Mouse (Mus musculus) mesoderm, embryonic 11.5 days (tissue): ENCODE data around the gene Gsn.
A peak's percentile ranks its signal among the peaks of the same experiment; 100 is the strongest.

Experiments used
- DNase-seq: peaks from one replicate; pipeline ENCODE4 v3.0.0-alpha.2; 2012; ENCODE audit warnings: low read depth, low spot score

Gsn gene

DNA sequence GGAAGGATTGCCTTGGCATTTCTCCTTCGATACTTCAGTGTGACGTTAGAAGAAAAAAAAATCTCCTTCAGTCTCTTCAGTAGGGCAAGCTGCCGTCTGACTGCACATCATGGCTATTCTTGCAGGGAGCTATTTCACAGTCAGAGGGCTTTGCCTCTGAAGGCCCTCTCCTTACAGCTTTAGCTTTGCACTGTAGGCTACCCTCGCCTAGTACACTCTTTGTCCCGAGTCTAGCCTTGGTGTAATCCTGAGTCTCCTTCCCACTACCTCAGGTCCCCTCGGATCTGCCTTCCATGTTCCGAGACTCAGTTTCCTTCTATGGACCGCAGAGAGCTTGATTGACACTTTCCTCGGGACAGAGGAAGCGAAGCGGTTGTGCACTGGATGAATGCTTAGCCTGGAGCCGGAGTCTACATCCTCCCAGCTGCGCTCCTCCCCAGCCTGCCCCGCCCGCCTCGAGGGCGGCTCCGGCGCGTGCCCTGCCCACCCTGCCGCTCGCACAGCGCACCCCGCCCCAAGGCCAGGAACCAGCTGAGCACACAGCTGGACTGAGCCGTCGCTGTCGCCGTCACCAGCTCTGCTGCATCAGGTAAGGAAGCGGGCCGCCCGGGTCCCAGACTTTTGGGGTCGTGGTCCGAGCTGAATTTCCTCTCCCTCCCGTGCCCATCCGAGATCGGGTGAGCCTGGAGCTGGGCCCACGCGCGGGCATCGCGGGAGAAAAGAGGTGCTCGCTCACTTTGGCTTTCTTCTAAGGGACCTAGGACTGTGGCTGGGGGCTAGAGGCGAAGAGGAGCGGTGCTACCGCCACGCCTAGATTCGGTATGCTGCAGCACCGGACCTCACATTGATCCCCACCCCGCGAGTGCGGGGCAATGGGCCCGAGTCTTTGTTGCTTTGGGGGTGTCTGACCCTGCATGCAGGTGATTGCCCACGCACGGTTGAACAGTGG lies at the start of gene Gsn:
TSS of gene Gsn (plus strand) at position 496 of the 949 bp plus-strand sequence.
- DNase-seq = peak; percentile 73

DNA sequence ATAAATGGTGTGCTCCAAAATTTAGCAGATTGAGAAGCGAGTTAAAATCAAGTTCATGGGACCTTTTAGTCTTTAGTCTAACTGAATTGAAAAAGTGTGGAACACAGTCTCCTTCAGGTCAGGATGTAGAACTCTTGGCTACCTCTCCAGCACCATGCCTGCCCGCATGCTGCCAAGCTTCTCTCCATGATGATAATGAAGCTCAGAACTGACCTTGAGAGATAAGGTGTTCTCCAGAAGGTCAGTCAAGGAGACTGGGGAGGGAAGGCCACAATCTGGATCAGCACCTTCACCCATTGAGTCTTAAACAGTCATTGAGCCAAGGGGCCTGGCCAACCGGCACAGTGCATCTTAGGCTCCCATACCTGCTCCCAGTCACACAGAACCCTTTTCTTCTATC lies 49.4 kb upstream of the Gsn start:
- DNase-seq = no peak

DNA sequence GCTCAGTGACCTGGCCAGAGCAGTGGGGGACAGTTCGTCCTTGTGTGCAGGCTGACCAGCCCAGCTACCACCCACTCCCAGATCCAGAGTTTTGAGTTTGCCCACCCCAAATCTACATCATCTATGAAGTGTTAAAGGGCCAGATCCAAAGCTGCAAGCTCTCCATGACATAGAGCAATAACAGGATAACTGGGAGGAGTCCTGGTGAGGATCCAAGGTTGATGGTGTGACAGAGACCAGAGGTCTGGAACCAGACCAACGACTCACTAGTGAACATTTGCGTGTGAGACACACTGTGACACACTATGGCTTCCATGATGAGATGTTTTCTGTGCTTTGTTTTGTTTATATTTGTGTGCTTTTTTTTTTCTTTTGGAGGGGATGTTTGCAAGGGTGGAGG lies 48.1 kb upstream of the Gsn start:
- no peak for DNase-seq

DNA sequence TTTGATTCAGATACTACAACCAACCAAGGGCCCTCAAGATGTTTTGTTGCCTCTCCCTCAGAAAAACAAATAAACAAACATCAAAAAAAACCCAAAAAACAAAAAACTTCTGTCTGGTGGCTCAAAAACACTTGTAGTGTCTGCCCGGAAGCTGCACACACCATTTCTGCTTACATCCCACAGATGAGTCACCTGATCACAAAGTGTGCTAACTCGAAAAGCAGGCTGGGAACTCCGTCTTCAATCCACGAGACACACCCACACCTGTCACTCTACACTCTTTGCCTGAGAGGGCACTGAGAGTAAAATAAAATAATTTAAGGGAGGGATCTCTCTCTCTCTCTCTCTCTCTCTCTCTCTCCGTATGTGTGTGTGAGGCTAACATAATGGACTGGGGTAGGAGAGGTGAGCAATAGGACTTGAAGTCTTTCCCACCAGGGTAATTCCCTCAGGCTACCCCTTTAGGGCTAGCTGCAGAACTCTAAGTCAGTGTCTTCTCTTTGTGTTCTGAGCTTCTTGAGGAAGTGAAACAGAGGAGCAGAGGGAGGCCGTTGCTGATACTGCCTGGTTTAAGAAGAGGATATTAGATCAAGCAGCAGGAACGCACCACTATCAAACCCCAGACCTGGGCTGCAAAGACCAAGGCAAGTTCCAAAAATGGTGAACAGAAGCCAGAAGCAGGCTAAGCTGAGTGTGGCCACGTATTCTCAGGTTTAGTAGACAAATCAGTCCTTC lies 47.1 kb upstream of the Gsn start:
- no peak for DNase-seq

DNA sequence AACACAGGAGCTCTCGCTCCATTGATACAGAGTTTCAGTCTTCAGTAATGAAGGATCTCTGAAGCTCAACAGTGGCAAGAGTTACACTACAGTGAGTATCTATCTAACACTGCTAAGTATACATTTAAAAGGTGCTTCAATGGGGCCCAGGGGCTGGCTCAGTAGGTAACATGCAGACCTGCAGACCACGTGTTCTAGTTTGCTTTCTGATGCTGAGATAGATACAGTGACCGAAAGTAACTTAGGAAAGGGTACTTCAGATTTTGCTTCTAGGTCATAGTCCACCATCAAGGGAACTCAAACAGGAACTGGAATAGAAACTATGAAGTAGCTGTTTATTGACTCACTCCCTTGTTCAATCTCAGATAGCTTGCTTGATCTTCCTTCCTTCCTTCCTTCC lies 44.5 kb upstream of the Gsn start:
- no peak for DNase-seq

DNA sequence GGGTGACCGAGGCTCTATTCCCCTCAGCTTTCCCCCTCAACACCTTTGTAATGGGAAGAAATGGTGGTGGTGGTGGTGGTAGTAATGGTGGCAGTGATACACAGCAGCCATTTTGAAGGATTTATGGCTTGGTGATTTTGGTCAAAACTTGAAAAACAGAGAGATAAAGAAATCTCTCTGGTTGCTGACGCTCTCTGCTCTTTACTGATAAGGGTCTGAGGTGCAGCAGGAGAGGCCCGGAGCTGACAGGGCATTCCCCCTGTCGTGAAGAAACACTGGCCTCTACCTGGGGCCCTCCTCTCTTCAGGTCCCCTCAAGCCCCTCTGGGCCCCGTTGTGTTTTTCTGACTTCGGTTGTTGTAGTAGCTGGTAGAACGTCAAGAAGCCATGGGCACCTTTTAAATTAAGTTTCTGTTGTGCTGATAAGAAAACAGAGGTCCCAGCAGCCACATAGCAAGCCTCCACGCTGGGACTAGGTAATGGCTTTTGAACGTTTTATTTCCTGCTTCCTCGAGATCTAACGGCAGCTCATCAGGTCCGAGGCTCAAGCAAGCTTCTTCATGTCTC lies 42.8 kb upstream of the Gsn start:
- no peak for DNase-seq

DNA sequence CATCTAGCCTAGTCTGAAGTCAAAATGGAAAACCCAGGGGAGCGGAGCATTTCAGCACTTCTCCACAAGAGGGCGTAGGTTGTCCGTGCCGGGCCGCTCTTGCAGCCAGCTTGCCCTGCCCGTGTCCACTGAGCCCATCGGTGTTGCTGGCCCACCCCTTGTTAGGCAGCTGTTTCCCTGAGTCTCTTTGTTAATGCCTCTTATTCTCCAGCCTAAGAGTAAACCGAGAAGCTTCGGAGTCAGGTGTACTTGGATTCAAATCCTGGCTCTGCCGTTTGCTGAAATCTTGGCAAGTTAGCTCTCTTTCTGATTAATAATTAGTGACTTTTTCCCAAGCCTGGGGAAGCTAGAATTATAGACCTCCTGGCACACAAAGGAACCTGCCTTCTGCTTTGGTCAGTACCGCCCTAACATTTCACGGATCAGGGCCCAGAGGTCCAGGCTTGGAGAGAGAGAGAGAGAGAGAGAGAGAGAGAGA lies 41.3 kb upstream of the Gsn start:
- DNase-seq = peak; percentile 88

DNA sequence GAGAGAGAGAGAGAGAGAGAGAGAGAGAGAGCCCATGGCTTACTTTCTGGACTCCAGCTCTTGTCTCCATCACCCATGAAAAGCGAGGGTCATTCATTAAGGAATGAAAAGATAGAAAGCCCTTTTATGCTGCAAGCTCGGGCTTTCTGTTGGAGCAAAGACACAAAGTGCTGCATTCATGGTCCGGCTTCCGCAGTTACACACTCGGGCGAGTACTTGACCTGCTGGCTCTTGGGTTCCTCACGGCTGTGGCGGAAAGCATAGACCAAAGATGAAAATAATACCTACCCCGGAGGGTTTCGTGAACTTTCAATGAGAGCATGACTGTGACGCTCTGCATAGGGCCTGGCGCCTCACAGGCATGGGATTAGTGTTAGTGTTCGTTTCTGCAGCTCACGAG lies 40.8 kb upstream of the Gsn start:
- DNase-seq = peak; percentile 35

DNA sequence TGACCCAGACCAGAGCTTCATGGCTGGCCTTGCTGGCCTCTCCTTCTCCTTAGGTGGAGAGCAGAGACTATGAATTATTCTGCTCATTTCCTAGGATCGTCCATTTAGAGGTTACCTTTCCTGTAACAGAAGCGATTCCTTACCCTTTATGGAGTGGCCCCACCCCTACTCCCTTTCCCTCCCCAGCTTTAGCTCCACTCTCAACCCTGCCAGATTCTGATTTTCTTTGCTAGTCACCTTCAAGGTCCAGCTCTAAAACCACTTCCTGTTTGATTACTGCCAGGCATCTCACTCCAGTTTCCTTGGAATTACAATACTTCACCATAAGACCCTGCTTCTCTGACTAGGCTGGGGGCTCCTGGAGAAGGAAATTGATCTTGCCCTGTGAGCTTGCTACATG lies 39.5 kb upstream of the Gsn start:
- DNase-seq = no peak

DNA sequence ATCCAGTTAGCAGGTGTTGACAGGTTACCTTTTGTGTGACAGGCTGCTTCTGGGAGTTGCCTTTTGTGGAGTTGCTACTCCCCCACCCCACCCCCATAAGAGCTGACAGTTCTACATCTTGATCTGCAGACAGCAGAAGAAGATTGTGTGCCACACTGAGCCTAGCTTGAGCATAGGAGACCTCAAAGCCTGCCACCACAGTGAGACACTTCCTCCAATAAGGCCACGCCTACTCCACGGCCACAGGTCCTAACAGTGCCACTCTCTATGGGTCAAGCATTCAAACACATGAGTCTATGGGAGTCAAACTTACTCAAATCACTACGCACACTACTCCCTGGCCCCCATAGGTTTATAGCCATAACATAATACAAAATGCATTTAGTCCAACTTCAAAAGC lies 37.4 kb upstream of the Gsn start:
- no peak for DNase-seq

DNA sequence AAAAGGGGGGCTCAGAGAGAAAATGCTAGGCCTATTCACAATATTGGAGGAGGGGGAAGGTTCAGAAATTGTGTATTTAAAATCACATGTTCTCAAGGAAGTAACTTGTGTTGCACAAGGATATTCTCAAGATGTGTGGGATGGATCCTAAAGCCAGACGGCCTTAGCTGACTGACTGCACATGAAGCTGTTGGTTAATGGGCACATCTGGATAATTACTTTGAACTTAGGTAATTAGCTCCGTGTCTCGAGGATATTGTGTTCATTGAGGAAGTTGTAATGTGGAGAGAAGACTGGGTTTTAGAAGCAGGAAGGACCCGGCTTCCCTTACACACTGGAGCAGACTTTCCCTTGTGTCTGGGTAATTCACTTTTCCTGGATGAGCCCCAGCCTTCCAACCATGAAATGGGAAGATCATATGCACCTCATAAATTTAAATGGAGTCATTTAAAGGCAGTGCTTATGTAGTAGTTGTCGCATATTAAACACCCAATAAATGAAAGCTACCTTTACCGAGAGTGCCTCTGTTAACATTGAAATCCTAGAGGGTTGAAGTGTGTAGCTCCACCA lies 33.3 kb upstream of the Gsn start:
- DNase-seq = no peak

DNA sequence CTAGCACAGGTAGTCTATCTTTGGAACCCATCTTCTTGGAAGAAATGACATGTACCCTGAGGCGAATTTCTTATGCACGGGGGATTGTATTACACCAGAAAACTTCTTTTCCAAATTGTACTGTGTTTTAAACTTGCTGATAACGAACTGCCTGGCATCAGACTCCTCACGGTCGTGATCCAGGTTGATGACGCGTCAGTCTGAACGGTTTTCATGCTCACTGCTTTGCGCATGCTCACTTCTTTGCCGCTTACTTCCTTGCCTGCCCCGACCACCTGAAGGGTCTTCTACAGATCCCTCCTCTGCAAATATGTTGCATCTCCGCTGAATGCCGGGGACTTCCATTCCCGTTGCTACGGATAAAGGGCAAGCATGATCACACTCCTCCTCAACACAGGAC lies 31.9 kb upstream of the Gsn start:
- DNase-seq = no peak

DNA sequence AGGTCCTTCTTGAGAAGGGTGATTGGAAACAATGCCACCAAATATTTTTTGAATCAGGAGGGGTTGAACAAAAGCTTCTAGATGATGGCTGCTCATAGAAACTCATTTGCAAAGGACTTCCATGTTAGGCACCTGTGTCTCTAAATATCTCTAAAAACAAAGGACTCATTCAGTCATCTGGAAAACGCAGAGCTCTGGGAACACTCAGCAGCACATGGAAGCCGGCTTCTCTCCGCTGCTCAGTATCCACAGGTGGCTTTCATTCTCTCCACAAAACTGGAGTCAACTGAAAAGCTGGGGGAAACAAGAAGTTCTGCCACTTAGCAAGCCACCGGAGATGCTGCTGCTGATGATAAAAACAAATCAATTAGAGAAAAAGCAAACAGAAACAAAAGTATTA lies 28.0 kb upstream of the Gsn start:
- DNase-seq = no peak

DNA sequence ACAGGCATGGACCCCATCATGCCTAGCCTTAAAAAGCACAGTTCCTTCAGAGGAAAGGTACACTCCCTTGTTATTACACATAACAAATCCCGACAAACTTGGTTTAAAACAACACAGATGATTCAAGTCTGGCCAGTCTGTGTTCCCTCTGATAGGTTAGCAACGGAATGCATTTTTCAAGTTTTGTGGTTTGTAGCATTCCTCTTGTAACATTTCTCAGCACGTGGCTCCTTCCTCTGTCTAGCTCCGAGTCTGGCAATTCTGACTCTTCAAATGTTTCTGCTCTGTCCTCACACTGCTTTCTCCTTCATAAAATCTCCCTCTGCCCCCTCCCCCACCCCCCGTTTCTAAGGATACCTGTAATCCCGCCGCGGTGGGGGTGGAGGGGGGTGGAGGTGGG lies 26.0 kb upstream of the Gsn start:
- DNase-seq = peak; percentile 9

DNA sequence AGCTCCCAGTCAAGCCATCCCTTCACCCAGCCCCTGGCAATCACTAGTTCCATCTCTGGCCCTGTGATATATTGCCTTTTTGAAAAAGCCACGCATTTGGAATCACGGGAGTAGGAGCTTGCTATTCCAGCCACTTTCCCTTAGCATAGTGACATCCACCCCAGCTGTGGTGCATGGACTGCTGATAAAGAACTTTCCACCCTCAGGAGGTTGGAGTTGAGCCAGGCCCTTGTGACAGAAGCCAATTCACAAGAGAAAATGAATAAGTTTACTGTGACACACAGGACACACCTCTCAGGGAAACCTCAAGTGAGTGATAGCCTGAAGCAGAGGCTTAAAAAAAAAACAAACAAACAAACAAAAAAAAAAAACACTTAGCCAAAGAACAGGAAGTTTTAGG lies 24.3 kb upstream of the Gsn start:
- DNase-seq = no peak

DNA sequence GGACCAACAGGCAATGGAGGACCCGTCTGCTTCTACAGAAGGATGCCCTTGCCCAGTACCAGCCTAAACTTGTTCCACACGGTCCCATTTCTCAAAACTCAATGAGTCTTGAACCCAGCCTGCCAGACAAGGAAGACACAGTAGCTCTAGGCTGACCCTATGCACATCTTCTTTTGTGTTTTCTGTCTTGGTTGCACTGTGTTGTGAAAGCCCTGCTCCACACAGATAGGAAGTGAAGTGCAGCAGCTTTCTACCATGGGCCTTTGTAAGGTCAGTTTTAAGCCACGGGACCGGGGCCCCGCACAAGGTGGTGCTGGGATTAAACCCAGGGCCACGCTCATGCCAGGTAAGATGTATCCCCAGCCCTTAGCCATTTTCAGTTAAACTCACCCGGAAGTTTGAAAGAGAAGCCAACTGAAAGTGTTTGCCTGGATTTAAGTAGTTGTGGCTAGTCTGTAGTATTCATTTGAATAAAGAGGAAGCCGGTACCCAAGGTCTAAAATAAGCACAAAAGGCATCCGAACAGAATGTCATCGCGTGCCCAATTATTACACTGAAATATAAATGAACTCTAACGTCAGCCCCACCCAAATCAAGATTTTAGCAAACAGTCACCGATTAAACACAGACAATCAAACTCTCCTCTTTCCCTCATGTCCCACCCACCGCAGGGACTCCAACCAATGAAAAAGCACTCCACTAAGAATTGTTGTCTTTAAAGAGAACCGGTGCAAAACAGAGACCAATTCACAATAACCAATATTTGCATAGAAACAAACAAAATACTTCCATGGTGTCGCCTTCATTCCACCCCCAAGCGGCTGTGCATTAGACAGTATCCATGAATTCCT lies 23.4 kb upstream of the Gsn start:
- no peak for DNase-seq

DNA sequence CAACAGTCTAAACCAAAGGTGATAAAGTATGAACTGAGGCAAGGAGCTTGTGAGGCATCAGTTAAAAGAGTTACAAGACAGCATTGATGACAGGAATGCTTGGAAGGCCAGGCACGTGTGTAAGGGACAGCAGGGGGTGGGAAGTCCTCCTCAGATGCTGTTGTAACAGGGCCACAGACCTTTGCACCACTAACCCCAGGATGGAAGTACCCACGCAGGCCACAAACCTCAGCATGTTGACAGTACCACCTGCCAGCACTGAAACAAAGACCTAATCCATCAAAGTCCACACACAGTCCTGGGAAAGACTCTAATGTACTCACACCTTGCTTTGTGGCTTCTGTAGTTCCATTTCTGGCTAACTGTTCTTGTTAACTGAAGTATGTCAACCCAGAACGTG lies 22.3 kb upstream of the Gsn start:
- no peak for DNase-seq

DNA sequence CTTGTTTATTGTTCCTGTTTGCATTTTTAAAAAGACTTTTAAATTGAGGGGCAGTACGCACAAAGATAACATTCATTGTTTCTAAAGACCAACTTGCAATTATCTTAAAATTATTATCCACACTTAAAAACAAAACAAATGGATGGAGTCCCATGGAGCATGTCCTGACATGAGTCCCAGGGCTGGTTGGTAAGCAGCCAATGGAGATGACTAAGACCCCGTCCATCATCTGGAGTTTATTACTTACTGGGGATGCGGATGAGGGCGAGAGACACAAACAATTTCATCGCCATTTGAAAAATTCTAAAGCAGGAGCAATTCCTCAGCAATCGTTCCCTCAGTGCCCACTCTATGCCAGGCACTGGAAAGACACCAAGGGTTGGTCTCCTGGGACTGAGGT lies 21.2 kb upstream of the Gsn start:
- no peak for DNase-seq

DNA sequence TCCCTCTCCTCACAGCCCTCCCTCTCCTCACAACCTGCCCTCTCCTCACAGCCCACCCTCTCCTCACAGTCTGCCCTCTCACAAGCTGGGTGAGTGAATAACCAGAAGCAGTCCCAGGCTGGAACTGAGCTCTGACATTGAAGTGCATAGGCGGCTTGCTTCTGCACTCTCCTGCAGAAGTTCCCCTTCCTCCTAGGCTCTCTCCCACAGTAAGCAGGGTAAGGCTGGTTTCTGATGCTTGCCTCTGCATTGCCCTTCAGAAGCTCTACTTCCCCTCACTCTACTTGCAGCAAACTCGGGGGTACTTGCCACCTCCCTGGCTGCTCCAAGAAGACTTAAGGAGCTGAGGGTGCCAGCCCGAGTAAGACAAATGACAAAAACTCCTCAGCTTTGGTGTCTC lies 11.9 kb upstream of the Gsn start:
- no peak for DNase-seq

DNA sequence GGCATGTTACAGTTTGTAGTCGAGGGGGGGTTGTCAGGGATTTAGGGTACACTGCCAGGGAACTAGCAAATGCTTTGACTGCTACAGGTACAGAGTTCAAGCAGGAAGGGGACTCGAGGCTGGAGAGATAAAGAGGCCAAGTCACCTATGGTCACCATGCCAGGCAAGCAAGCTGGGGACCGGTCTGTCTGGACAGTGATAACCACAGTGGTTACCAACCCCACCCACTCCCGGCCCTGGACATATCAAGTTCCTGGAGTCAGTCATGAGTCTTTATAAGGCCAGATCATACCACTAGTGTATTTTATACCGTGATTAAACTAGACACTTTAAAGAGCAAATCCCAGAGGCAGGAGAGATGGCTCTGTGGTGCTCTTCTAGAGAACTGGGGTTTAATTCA lies 8.4 kb upstream of the Gsn start:
- DNase-seq = no peak

DNA sequence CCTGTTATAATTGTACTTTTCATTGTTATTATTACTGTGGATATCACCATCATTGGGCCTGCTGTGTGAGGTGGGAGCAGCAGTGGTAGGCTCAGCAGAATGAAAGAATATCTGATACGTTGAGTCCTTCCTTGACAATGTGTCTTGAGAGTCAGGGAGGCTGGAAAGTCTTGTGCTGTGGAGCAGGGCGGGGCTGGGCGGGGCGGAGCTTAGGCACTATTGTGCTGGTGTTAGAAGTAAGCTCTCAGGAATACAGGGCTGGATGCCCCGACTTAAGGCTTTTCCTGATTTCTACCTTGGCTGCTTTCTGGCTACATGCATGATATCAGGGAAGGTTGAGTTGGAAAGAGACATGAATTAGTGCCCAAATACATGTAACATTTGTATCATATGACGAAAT lies 3.4 kb upstream of the Gsn start:
- DNase-seq = no peak
